7 mouse cellular contexts compared by ENCODE assay signal in genomic region chr1:24367570-24368517, GRCm38 (mm10).
A peak's percentile ranks its signal among the peaks of the same experiment; 100 is the strongest.
DNase-seq lines count a peak whose midpoint lies in the region; ATAC-seq and TF ChIP-seq lines count a peak whose summit lies in the region.

No protein-coding gene starts in this region.

- H3K4me3 ChIP-seq in lung, adult 2 months (replicated peaks; ENCODE audit: extremely low read depth, low read depth, low read length): no peak overlapping the region
- no peak overlapping the region for H3K4me3 ChIP-seq in hindbrain, embryonic 13.5 days
- no peak overlapping the region for H3K4me3 ChIP-seq in liver, postnatal 0 days (ENCODE audit: low read depth, low read length)

- WGBS in lung, adult 2 months: 39% methylated on average over 19 of the region's 19 CpGs
- WGBS in hindbrain, embryonic 13.5 days: 52% methylated on average over 19 of the region's 19 CpGs
- WGBS in liver, postnatal 0 days (ENCODE audit: insufficient replicate concordance): 49% methylated on average over 19 of the region's 19 CpGs

- no peak for TF ChIP-seq POLR2A in lung, adult 2 months (IDR thresholded peaks at IDR 0.05; ENCODE audit: borderline replicate concordance, extremely low read depth, low read depth, low read length)

- peak overlapping the region; percentile 28 for H3K4me2 ChIP-seq in hindbrain, embryonic 13.5 days
- no peak overlapping the region for H3K4me2 ChIP-seq in liver, postnatal 0 days (ENCODE audit: low read depth, low read length)

- H3K9me3 ChIP-seq in hindbrain, embryonic 13.5 days: no peaks in the 10 kb centered on the region
- no peaks in the 10 kb centered on the region for H3K9me3 ChIP-seq in liver, postnatal 0 days (ENCODE audit: low read length)

- no peaks in the 10 kb centered on the region for H3K27me3 ChIP-seq in hindbrain, embryonic 13.5 days
- H3K27me3 ChIP-seq in liver, postnatal 0 days (ENCODE audit: insufficient read depth, low read length): no peaks in the 10 kb centered on the region

- H3K27ac ChIP-seq in hindbrain, embryonic 13.5 days: no peak overlapping the region
- H3K27ac ChIP-seq in liver, postnatal 0 days (ENCODE audit: low read depth): no peak overlapping the region

- ATAC-seq in common myeloid progenitor, adult 5-6 weeks (replicated peaks; ENCODE audit: low read depth, poor library complexity, severe bottlenecking): 0 out of 2 replicates have a peak, but pooled peaks have one; percentile 22
- ATAC-seq in hindbrain, embryonic 13.5 days (ENCODE audit: low FRiP score): peak; percentile 38; the same call in 1 of the 2 replicates
- no peak for ATAC-seq in liver, postnatal 0 days

- no peak overlapping the region for H3K9ac ChIP-seq in hindbrain, embryonic 13.5 days
- H3K9ac ChIP-seq in liver, postnatal 0 days (replicated peaks): no peak overlapping the region

- H3K4me1 ChIP-seq in lung, adult 2 months (ENCODE audit: control insufficient read depth, insufficient read depth, low read length): no peaks in the 10 kb centered on the region
- H3K4me1 ChIP-seq in hindbrain, embryonic 13.5 days (replicated peaks): peaks cover 3% of the 10 kb centered on the region; the same call in 1 of the 2 replicates
- no peaks in the 10 kb centered on the region for H3K4me1 ChIP-seq in liver, postnatal 0 days (ENCODE audit: insufficient read depth)

- H3K36me3 ChIP-seq in hindbrain, embryonic 13.5 days: no peaks in the 10 kb centered on the region
- no peaks in the 10 kb centered on the region for H3K36me3 ChIP-seq in liver, postnatal 0 days (replicated peaks; ENCODE audit: insufficient read depth, low read length)

- DNase-seq in lung, adult 2 months: no peak
- DNase-seq in lung, adult 18-20 months: no peak
- DNase-seq in adrenal gland, postnatal 25 days: peak; percentile 10
- no peak for DNase-seq in liver, postnatal 0 days
- DNase-seq in telencephalon, adult 2 months (ENCODE audit: low read depth, low spot score): peak; percentile 17

- 0 out of 2 replicates have a peak, but pooled peaks have one; percentile 2 for TF ChIP-seq CTCF in lung, adult 2 months (IDR thresholded peaks at IDR 0.05; ENCODE audit: insufficient read depth, low read length)
- TF ChIP-seq CTCF in liver, postnatal 0 days (IDR thresholded peaks at IDR 0.05; ENCODE audit: low read depth): peak; percentile 54

- TF ChIP-seq EP300 in liver, postnatal 0 days (IDR thresholded peaks at IDR 0.05; ENCODE audit: low read depth): no peak

Comparison
In these comparisons a context has a peak if more than half of its experiments do, and no peak if none do; other contexts are left out.
1. DNase-seq: peak in adrenal gland, postnatal 25 days (single experiment) and telencephalon, adult 2 months (single experiment); none in lung, adult 2 months (single experiment), lung, adult 18-20 months (0 of 2) and liver, postnatal 0 days (single experiment).